Mouse (Mus musculus) E14TG2a.4 (cell line): ENCODE measurements around the gene Ston1.

ENCODE experiments used
- CTCF ChIP-seq: conservative IDR thresholded peaks from 2 replicates; pipeline ENCODE4 v1.5.1; 2014; ENCODE audit warnings: low read length
- NANOG ChIP-seq: IDR thresholded peaks from 2 replicates; pipeline ENCODE4 v1.6.1; 2014; ENCODE audit warnings: borderline replicate concordance, low read length, mixed read lengths
- POU5F1 ChIP-seq: IDR thresholded peaks from 2 replicates; pipeline ENCODE4 v1.6.1; 2014; ENCODE audit warnings: low read length, borderline replicate concordance

DNA sequence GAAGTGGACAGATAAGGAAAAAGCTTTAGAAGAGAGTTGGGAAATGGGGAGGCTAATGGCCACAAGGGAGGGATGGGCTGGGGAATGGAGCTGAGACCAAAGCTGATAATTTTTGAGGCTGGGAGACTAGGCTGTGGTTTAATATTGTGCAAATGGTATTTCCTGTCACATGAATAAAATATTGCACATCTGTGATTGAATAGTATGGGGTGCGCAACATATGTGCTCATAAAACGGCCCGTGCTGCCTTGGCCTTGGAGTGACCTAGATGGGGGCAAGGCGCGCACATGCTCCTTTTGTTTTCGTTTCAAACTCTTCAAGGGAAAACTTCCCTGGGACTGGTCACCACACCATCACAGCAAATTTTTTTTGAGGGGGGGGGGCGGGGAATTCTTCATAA, 28.4 kb downstream of the Ston1 start:
- TF ChIP-seq CTCF = no peak
- TF ChIP-seq NANOG = no peak
- TF ChIP-seq POU5F1 = no peak
